Mouse (Mus musculus) heart, embryonic 10.5 days (tissue): ENCODE data around the gene Gm14597. TPM values are rescaled to one million over a fixed set of nuclear protein-coding genes. Genes with fewer than 3 reads are reported as not detected.
"Not testable (repeated sequence)": the region's sequence is repeated elsewhere in the genome, so short reads cannot be mapped to it uniquely, and the experiment has no call there.

Experiments
- DNase-seq: peaks from one replicate; pipeline ENCODE4 v3.0.0-alpha.2; 2017; ENCODE audit warnings: low spot score
- H3K27ac ChIP-seq: fragments of 300-500 bp; sonication (generic); 2 replicates; pipeline ENCODE4 v1.5.1; 2016; ENCODE audit warnings: mild to moderate bottlenecking
- H3K27me3 ChIP-seq: fragments of 300-500 bp; sonication (generic); 2 replicates; pipeline ENCODE4 v1.6.1; 2016; ENCODE audit warnings: mild to moderate bottlenecking; ENCODE audit not compliant: poor library complexity, insufficient read depth, severe bottlenecking
- H3K36me3 ChIP-seq: fragments of 300-500 bp; sonication (generic); 2 replicates; pipeline ENCODE4 v1.6.1; 2016; ENCODE audit warnings: mild to moderate bottlenecking, moderate library complexity
- H3K4me1 ChIP-seq: fragments of 300-500 bp; sonication (generic); 2 replicates; pipeline ENCODE4 v1.6.1; 2016; ENCODE audit warnings: mild to moderate bottlenecking
- H3K4me3 ChIP-seq: fragments of 300-500 bp; sonication (generic); 2 replicates; pipeline ENCODE4 v1.5.1; 2016; ENCODE audit warnings: mild to moderate bottlenecking, moderate library complexity
- H3K9me3 ChIP-seq: fragments of 300-500 bp; sonication (generic); 2 replicates; pipeline ENCODE4 v1.6.1; 2016; ENCODE audit warnings: mild to moderate bottlenecking, moderate library complexity
- WGBS: fragments of 180-500 bp; shearing (Covaris S2); methylation state at CpG from one replicate; pipeline ENCODE4 v1.1.7; 2016; 5-methylcytosine and 5-hydroxymethylcytosine counted together
- polyA plus RNA-seq: library from polyadenylated mRNA; unstranded; fragments of >200 nt; fragmentation: Nextera tagmentation; extraction: Ambion mirVana; gene quantifications from 2 replicates; pipeline ENCODE4 v1.2.1, GENCODE M21; 2016

The Gm14597 gene
- polyA plus RNA-seq, 1 experiment from 2014 or later = not detected

DNA sequence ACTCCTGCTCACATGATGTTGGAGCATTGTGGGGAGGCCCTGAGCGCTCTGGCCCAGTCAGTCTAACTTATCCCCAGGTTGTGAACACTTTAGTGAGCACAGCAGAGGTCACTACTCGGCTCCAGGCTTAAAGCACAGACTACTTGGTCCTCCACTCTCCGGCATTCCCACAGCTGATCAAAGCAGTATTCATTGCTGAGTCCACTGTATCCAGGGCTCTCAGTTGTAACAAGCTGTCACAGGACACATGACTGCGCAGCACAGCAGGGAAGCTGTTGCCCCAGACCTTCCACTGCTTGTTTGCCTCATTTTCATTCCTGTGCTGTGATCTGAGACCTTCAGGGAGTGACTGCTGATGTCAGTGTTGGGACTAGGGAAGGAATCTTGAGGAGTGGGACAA lies 25.4 kb downstream of the Gm14597 start:
- DNase-seq = not testable (repeated sequence)
- WGBS = 66% methylated on average over 4 of the region's 4 CpGs

DNA sequence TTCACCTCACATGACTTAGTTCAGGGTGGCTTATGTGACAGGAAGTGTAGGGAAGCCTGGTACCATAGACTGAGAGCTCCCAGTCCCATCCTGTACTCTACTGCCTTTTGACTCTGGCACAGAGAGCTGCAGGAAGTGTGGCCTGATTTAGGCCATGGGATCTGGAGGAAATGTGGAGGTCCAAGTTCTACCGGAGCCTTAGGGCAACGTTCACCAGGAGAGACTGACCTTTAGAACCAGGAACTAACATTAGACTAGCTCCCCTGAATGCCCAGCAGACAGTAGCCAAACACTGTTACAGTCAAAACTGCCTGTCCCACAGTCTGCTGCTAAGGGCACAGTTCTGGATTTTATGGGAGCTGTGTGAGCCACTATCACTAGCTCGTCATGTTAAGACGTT lies 27.4 kb downstream of the Gm14597 start:
- not testable (repeated sequence) for H3K27ac ChIP-seq, H3K4me1 ChIP-seq, DNase-seq, H3K36me3 ChIP-seq, H3K9me3 ChIP-seq, H3K4me3 ChIP-seq, H3K27me3 ChIP-seq
- 81% methylated on average over 2 of the region's 4 CpGs for WGBS

More for the DNA sequence above, 25.4 kb downstream of the Gm14597 start:
- H3K27me3 ChIP-seq, H3K4me3 ChIP-seq, H3K9me3 ChIP-seq, H3K27ac ChIP-seq, H3K36me3 ChIP-seq, H3K4me1 ChIP-seq: not testable (repeated sequence)

DNA sequence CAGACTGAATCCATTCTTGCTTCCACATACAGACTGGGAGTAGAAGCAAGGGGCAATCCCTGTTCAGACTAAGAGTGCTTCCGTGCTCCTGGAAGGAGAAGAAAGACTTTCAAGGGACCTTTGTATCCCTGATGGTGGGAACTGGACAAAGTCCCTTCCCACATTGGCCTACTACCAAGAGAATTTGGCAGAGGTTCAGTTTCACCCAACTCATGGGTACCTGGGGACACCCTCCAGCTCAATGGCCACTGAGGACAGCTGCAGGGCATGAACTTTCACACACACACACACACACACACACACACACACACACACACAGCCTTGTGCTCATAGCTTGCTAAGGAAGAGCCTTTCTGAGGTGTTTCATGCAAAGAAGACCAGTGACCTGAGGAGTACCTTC lies 29.5 kb downstream of the Gm14597 start:
- no peak overlapping the region for H3K4me3 ChIP-seq
- H3K27me3 ChIP-seq = no peaks in the 10 kb centered on the region
- H3K9me3 ChIP-seq = no peaks in the 10 kb centered on the region
- no peak overlapping the region for H3K27ac ChIP-seq
- no peak for DNase-seq
- H3K36me3 ChIP-seq = no peaks in the 10 kb centered on the region
- no peaks in the 10 kb centered on the region for H3K4me1 ChIP-seq
- WGBS = 71% methylated on average over 1 of the region's 1 CpGs

Other genes with a start within 250 kb of the Gm14597 start
- 40.6 and 45.2 TPM in 2 replicates for gene Mospd1, start 238.5 kb downstream of the Gm14597 start, polyA plus RNA-seq
- not detected in 2 replicates for gene Etd, start 174.1 kb downstream of the Gm14597 start, polyA plus RNA-seq
- 31.0 and 48.5 TPM in 2 replicates for gene Rtl8c, start 947 bp downstream of the Gm14597 start, polyA plus RNA-seq
- 78.5 and 92.4 TPM in 2 replicates for gene Rtl8a, start 34.7 kb upstream of the Gm14597 start, polyA plus RNA-seq
- gene Rtl8b, start 61.4 kb upstream of the Gm14597 start, polyA plus RNA-seq = 65.5 and 75.6 TPM in 2 replicates
- gene 4930502E18Rik, start 115.8 kb upstream of the Gm14597 start, polyA plus RNA-seq = 0.48 and 0.80 TPM in 2 replicates
- not detected in 2 replicates for gene 1700013H16Rik, start 148.9 kb upstream of the Gm14597 start, polyA plus RNA-seq
- not detected in 2 replicates for gene Zfp36l3, start 167.4 kb upstream of the Gm14597 start, polyA plus RNA-seq
- gene Xlr, start 188.7 kb upstream of the Gm14597 start, polyA plus RNA-seq = 0.74 and 2.0 TPM in 2 replicates